Mouse (Mus musculus) skeletal muscle tissue, adult 2 months (tissue): ENCODE measurements around the gene Aanat.
A peak's percentile ranks its signal among the peaks of the same experiment; 100 is the strongest.
"Not testable (repeated sequence)": the region's sequence is repeated elsewhere in the genome, so short reads cannot be mapped to it uniquely, and the experiment has no call there.

Experiments used
- DNase-seq: peaks from one replicate; pipeline ENCODE4 v3.0.0-alpha.2; 2012; ENCODE audit warnings: low read depth, low spot score

The Aanat gene

GRCm38 (mm10) chr11:116611168-116611567 is 24.9 kb downstream of the Aanat start:
- DNase-seq = not testable (repeated sequence)

GRCm38 (mm10) chr11:116611883-116612282 is 25.7 kb downstream of the Aanat start:
- DNase-seq = no peak

GRCm38 (mm10) chr11:116612554-116612953 is 26.3 kb downstream of the Aanat start:
- no peak for DNase-seq

- no peak for DNase-seq
These were observed 27.0 kb downstream of the Aanat start for GRCm38 (mm10) chr11:116613234-116613633.

- peak; percentile 56 for DNase-seq
These were observed 29.7 kb downstream of the Aanat start for GRCm38 (mm10) chr11:116615735-116616437.

- DNase-seq = no peak
These were observed 30.3 kb downstream of the Aanat start for GRCm38 (mm10) chr11:116616438-116617118.

- DNase-seq = no peak
These were observed 31.4 kb downstream of the Aanat start for GRCm38 (mm10) chr11:116617641-116618040.

- DNase-seq = no peak
These were observed 32.4 kb downstream of the Aanat start for GRCm38 (mm10) chr11:116618666-116619065.

GRCm38 (mm10) chr11:116619156-116619555 is 32.9 kb downstream of the Aanat start:
- no peak for DNase-seq

- DNase-seq = no peak
These were observed 33.3 kb downstream of the Aanat start for GRCm38 (mm10) chr11:116619561-116619960.

GRCm38 (mm10) chr11:116620073-116620472 is 33.8 kb downstream of the Aanat start:
- DNase-seq = no peak

GRCm38 (mm10) chr11:116620559-116621253 is 34.5 kb downstream of the Aanat start:
- DNase-seq = no peak

- peak; percentile 97 for DNase-seq
These were observed 35.0 kb downstream of the Aanat start for GRCm38 (mm10) chr11:116621258-116621704.

GRCm38 (mm10) chr11:116623281-116624124 is 37.3 kb downstream of the Aanat start:
- DNase-seq = no peak

- DNase-seq = peak; percentile 89
These were observed 38.0 kb downstream of the Aanat start for GRCm38 (mm10) chr11:116624131-116624832.

GRCm38 (mm10) chr11:116625081-116626000 is 39.1 kb downstream of the Aanat start:
- DNase-seq = no peak

- DNase-seq = no peak
These were observed 40.3 kb downstream of the Aanat start, which contains the start of gene Rhbdf2 for GRCm38 (mm10) chr11:116626299-116627071. Gene Rhbdf2, minus strand, starts transcription at chr11:116627019.

GRCm38 (mm10) chr11:116627072-116628020 is 41.1 kb downstream of the Aanat start:
- no peak for DNase-seq
